Mouse (Mus musculus) heart, adult 9 months (tissue): ENCODE measurements at regions not wholly inside any gene's neighbourhood (a gene's known extent, or its start where the extent isn't known, plus 50 kb on each side); places are given as distances from the start of the nearest gene placed in this dataset.

ENCODE experiments used
- DNase-seq, 2 experiments: peaks; one replicate each; pipeline ENCODE4 v3.0.0; 2022; ENCODE audit warnings: low spot score in 2 of 2

GRCm38 (mm10) chr19:14035371-14035770 is 122.0 kb downstream of the Olfr1505 start:
- no peak for DNase-seq

GRCm38 (mm10) chr19:14035785-14036184 is 122.5 kb downstream of the Olfr1505 start:
- DNase-seq: no peak

- DNase-seq: no peak
Measured at GRCm38 (mm10) chr19:14036750-14037149, 123.4 kb downstream of the Olfr1505 start.

DNA sequence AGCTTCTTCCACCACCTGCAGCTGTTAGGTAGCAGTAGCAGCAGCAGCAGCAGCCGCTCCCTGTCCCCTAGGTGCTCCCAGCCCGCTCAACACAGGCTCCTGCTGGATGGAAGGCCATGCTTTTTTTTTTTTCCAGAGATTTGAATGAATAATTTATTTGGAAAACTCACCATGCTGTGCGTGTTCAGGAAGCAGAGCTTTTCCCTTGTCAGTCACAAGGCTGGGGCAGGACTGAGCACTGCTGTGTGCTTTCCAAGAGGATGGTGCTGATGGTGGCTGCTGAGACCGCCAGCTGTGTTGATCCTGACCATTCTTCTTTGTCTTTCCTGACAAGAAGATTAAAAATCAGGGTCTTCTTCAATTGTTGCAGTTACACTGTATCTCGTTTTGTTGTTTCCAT is 129.4 kb downstream of the Olfr1505 start:
- DNase-seq: no peak

DNA sequence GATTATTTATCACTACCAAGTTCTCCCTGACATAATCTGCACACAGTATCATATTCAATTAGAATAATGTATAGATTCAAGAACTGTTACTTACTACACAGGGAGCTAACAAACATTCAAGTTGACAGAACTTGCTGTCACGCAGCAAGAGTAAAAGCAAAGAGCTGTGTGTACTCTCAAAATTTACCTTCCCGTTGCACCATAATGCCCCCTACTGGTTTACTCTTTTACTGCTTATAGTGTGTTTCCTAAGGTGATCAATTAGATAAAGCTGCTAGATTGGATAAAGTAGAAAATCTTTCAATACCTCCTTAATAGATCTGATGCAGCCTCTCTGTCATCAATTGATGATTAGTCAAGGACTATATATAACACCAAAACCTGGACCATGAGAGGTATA is 132.1 kb downstream of the Olfr1505 start:
- no peak for DNase-seq

DNA sequence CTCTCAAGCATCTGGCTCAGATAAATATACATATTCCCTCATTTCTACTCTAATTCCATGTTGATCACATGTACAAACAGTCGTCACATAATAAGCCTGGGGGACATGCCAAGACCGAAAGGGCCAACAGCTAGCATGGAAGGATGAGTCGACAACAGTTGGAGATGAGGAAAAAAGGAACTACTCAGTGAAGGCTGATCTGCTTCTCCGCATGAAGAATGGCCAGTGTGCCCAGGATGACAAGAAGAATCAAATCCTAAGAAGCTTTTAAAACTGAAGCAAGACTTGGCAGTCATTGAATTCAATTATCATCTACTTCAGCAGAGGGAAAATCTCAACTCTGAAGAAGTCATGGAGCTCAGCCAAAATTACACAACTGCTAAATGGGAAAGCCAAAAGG is 138.7 kb downstream of the Olfr1505 start:
- DNase-seq: peak in 1 of 2 experiments; percentile 13

- DNase-seq: peak in 1 of 2 experiments; percentile 5
Measured at GRCm38 (mm10) chr19:14080538-14080937, 167.2 kb downstream of the Olfr1505 start.

GRCm38 (mm10) chr19:14084726-14085125 is 171.4 kb downstream of the Olfr1505 start:
- DNase-seq: no peak

DNA sequence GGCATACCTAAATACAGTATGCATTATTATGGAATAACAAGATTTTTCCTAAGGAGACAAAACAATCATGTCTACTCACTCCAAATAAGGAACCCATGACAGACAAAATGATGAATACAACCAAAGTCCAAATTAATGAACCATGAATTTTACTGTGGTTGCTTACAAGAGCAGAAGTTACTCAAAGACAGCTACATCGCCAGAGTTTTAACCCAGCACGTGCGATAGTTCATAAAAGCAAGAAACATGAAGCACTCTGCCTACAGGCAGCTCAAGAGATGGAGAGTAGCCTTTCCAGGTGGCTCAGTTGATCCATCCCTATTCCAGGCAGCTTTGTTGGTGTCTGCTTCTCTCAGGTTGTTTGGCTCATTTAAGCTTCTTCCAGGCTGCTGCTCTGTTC is 176.8 kb downstream of the Olfr1505 start:
- DNase-seq: no peak

DNA sequence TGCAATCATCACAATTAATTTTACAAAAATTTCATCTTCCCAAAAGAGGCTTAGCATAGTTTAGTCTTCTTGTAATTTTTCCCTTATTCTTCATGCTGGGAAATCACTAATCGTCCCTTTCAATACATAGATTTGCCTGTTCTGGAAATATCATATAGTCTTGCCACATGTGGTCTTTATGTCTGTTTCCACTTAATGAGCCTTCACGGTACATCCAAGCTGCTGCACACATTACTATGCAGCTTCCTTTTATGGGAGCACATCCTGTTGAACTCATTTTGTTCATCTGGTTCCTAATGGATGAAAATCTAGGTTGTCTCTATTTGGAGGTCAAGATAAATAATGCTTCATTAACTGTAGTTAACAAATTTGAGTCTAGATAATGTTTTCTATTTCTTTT is 180.9 kb downstream of the Olfr1505 start:
- no peak for DNase-seq

DNA sequence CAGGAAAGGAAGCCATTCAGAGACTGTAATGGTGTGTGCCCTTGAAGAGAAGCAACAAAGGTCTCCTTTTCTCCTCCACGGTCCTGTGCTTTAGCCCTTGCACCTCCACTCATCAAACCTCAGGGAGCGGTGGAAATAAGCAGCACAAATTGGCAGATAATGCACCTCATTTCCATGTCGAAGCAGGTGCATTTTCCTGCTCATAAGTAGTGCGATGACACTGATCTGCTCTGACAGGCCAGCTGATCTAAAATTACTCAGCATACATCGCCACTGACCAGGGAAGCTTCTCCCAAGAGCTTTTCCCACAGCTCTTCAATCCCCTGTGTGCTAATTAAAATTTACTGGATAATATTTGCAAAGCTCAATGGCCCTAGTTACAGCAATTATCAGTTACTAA is 182.9 kb downstream of the Olfr1505 start:
- DNase-seq: no peak

DNA sequence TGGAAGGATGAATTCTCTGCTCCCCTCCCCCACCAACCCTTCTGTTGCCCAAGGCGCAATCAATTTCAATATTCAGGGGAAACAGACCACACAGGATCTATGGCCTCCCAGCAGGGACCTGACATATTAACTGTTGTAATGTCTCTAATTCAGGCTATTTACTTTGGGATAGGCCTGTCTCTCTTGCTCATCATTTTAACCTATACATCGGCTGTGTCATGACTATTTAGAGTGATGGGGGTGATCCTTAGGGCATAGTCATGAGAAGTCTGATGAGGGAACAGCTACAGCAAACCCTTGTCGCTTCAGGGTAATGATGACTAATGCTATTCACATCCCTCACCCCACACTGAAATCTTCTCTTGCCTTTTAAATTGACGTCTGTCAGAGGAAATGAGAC is 195.8 kb downstream of the Olfr1505 start:
- DNase-seq: no peak

GRCm38 (mm10) chr19:14123348-14124113 is 210.2 kb downstream of the Olfr1505 start:
- no peak for DNase-seq

GRCm38 (mm10) chr19:14124250-14124827 is 211.0 kb downstream of the Olfr1505 start:
- DNase-seq: no peak

- DNase-seq: no peak
Measured at GRCm38 (mm10) chr19:14124986-14125385, 211.7 kb downstream of the Olfr1505 start.

DNA sequence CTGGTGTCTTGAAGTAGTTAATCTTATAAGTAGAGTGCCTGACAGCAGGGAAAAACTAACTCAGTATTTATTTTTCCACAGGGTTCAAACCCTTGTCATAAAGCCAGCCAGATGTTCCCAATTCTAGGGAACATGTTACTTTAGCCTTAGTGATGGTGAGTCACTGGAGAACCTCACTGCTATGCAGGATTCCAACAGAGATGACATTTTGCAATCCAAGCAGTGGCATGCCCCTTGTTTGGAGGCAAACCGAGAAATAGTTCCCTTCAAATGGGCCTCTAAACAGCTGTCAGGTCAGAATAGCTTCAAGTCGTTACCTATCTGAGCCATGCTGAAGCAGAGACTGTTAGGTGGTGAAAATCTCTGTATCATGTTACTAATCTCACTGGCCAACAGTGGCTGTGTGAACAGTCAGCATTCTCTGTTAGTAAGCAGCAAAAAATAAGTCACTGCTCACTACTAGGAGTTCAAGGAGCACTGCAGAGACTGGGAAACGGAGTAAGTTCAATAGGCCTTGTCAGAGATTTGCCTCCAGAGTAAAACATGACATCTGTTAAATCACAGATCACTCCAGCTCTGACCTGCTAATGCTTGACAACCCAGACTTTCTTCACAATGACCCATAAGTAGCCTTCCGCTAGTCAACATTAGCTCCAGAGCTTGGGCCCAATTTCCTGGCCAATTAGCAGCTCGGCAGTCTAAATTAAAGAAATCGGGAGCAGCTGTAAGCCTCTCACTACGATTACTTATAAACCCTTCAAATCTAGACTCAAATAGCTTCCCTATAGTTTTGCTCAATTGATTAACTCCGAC is 215.3 kb downstream of the Olfr1505 start:
- no peak for DNase-seq

DNA sequence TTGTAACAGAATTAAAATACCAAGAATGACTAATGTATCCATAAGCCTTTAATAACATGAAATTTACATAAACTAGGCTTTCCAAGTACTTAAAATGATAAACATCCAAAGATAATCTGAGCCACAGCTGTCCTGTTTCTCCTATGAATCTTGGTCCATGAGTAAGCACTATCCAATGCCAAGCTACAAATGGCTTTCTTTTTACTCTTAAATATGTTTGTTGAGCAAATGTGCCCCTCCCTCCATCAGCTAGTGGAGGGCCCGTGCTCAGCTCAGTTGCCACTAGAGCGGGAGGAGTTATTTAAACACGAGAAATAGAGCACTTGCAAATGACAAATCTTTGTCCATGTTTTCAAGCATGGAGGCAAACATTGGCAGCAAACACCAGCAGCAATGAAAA is 247.9 kb downstream of the Olfr1505 start:
- DNase-seq: no peak

GRCm38 (mm10) chr19:14162773-14163172 is 249.4 kb downstream of the Olfr1505 start:
- no peak for DNase-seq

- peak; percentile 51 to 65 for DNase-seq
Measured at GRCm38 (mm10) chr19:14165775-14166174, 252.4 kb downstream of the Olfr1505 start.

- peak; percentile 60 to 63 for DNase-seq
Measured at GRCm38 (mm10) chr19:14180244-14180643, 266.9 kb downstream of the Olfr1505 start.

- DNase-seq: no peak
Measured at GRCm38 (mm10) chr19:14180956-14181355, 267.6 kb downstream of the Olfr1505 start.

GRCm38 (mm10) chr19:14181661-14182415 is 268.5 kb downstream of the Olfr1505 start:
- DNase-seq: peak; percentile 19 to 29
